Mouse (Mus musculus): ENCODE results near the gene Gm44502. TPM values are rescaled to one million over a fixed set of nuclear protein-coding genes. Genes with fewer than 3 reads are reported as not detected.

The Gm44502 gene
- polyA plus RNA-seq, 1 experiment from 2014 or later, result not detected

- H3K9ac ChIP-seq (replicated peaks; ENCODE audit: low read length), result no peak overlapping the region
- H3K4me3 ChIP-seq (ENCODE audit: low read depth, low read length), result no peak overlapping the region
- no peak overlapping the region for H3K27ac ChIP-seq (replicated peaks; ENCODE audit: low read depth, low read length)
- WGBS, result 36% methylated on average over 12 of the region's 12 CpGs
- ATAC-seq (replicated peaks; ENCODE audit: insufficient number of reproducible peaks, low FRiP score, low TSS enrichment, low read depth), result no peak
- no peaks in the 10 kb centered on the region for H3K4me1 ChIP-seq (ENCODE audit: control insufficient read depth, insufficient read depth, low read length)
- H3K27me3 ChIP-seq (ENCODE audit: control insufficient read depth, insufficient read depth, low read length), result no peaks in the 10 kb centered on the region
- no peaks in the 10 kb centered on the region for H3K36me3 ChIP-seq (replicated peaks; ENCODE audit: control insufficient read depth, insufficient read depth, low read depth, low read length)
- H3K4me2 ChIP-seq (ENCODE audit: low read depth, low read length), result no peak overlapping the region
- DNase-seq (ENCODE audit: low spot score), result no peak
- H3K9me3 ChIP-seq (replicated peaks; ENCODE audit: control insufficient read depth, low read length), result no peaks in the 10 kb centered on the region
Observed at GRCm38 (mm10) chr15:89387127-89387526, 42.4 kb downstream of the Gm44502 start.

- Histone ChIP-seq H3K4me1 (ENCODE audit: control insufficient read depth, insufficient read depth, low read length) (no peaks in the 10 kb centered on the region), H3K9ac (replicated peaks; ENCODE audit: low read length) (no peak within 1 kb of the TSS), H3K4me2 (ENCODE audit: low read depth, low read length) (no peak within 1 kb of the TSS), H3K36me3 (replicated peaks; ENCODE audit: control insufficient read depth, insufficient read depth, low read depth, low read length) (no peaks in the 10 kb centered on the region), H3K27me3 (ENCODE audit: control insufficient read depth, insufficient read depth, low read length) (peaks cover 5% of the 10 kb centered on the region), H3K27ac (replicated peaks; ENCODE audit: low read depth, low read length) (no peak within 1 kb of the TSS), H3K4me3 (ENCODE audit: low read depth, low read length) (no peak within 1 kb of the TSS), H3K9me3 (replicated peaks; ENCODE audit: control insufficient read depth, low read length) (no peaks in the 10 kb centered on the region)
- 84% methylated on average over 7 of the region's 7 CpGs for WGBS
- ATAC-seq (replicated peaks; ENCODE audit: insufficient number of reproducible peaks, low FRiP score, low TSS enrichment, low read depth) (no peak), DNase-seq (ENCODE audit: low spot score) (no peak)
Observed at GRCm38 (mm10) chr15:89384617-89385016, 44.9 kb downstream of the Gm44502 start, which contains the start of gene Klhdc7b. TSS of gene Klhdc7b (plus strand) at chr15:89384917.

- Histone ChIP-seq H3K9ac (replicated peaks; ENCODE audit: low read length) (no peak overlapping the region), H3K9me3 (replicated peaks; ENCODE audit: control insufficient read depth, low read length) (no peaks in the 10 kb centered on the region), H3K27me3 (ENCODE audit: control insufficient read depth, insufficient read depth, low read length) (peaks cover 35% of the 10 kb centered on the region), H3K4me2 (ENCODE audit: low read depth, low read length) (peak overlapping the region; percentile 49; the same call in 1 of the 2 replicates), H3K36me3 (replicated peaks; ENCODE audit: control insufficient read depth, insufficient read depth, low read depth, low read length) (no peaks in the 10 kb centered on the region), H3K27ac (replicated peaks; ENCODE audit: low read depth, low read length) (no peak overlapping the region), H3K4me3 (ENCODE audit: low read depth, low read length) (peak overlapping the region; percentile 30), H3K4me1 (ENCODE audit: control insufficient read depth, insufficient read depth, low read length) (peaks cover 4% of the 10 kb centered on the region; the same call in 1 of the 2 replicates)
- WGBS, result 16% methylated on average over 10 of the region's 10 CpGs
- no peak for ATAC-seq (replicated peaks; ENCODE audit: insufficient number of reproducible peaks, low FRiP score, low TSS enrichment, low read depth)
- no peak for DNase-seq (ENCODE audit: low spot score)
Observed at GRCm38 (mm10) chr15:89379429-89379828, 50.1 kb downstream of the Gm44502 start.

GRCm38 (mm10) chr15:89378831-89379401, 50.6 kb downstream of the Gm44502 start, which contains the start of gene Odf3b:
TSS of gene Odf3b (minus strand) at chr15:89379282.
- under 1% methylated on average over 29 of the region's 33 CpGs for WGBS
- Histone ChIP-seq H3K4me3 (ENCODE audit: low read depth, low read length) (peak within 1 kb of the TSS; percentile 30), H3K4me1 (ENCODE audit: control insufficient read depth, insufficient read depth, low read length) (peaks cover 4% of the 10 kb centered on the region; the same call in 1 of the 2 replicates), H3K27ac (replicated peaks; ENCODE audit: low read depth, low read length) (no peak within 1 kb of the TSS), H3K36me3 (replicated peaks; ENCODE audit: control insufficient read depth, insufficient read depth, low read depth, low read length) (no peaks in the 10 kb centered on the region), H3K9ac (replicated peaks; ENCODE audit: low read length) (no peak within 1 kb of the TSS; the same call in 1 of the 2 replicates), H3K27me3 (ENCODE audit: control insufficient read depth, insufficient read depth, low read length) (peaks cover 35% of the 10 kb centered on the region), H3K9me3 (replicated peaks; ENCODE audit: control insufficient read depth, low read length) (no peaks in the 10 kb centered on the region), H3K4me2 (ENCODE audit: low read depth, low read length) (peak within 1 kb of the TSS; percentile 49)
- ATAC-seq (replicated peaks; ENCODE audit: insufficient number of reproducible peaks, low FRiP score, low TSS enrichment, low read depth), result no peak
- DNase-seq (ENCODE audit: low spot score), result peak; percentile 33

- H3K4me1 ChIP-seq (ENCODE audit: control insufficient read depth, insufficient read depth, low read length), result peaks cover 4% of the 10 kb centered on the region; the same call in 1 of the 2 replicates
- H3K9ac ChIP-seq (replicated peaks; ENCODE audit: low read length), result no peak overlapping the region
- peak overlapping the region; percentile 49 for H3K4me2 ChIP-seq (ENCODE audit: low read depth, low read length)
- no peak overlapping the region for H3K27ac ChIP-seq (replicated peaks; ENCODE audit: low read depth, low read length)
- no peaks in the 10 kb centered on the region for H3K36me3 ChIP-seq (replicated peaks; ENCODE audit: control insufficient read depth, insufficient read depth, low read depth, low read length)
- H3K27me3 ChIP-seq (ENCODE audit: control insufficient read depth, insufficient read depth, low read length), result peaks cover 35% of the 10 kb centered on the region
- peak overlapping the region; percentile 30 for H3K4me3 ChIP-seq (ENCODE audit: low read depth, low read length)
- DNase-seq (ENCODE audit: low spot score) (no peak), ATAC-seq (replicated peaks; ENCODE audit: insufficient number of reproducible peaks, low FRiP score, low TSS enrichment, low read depth) (no peak)
- 12% methylated on average over 41 of the region's 46 CpGs for WGBS
- no peaks in the 10 kb centered on the region for H3K9me3 ChIP-seq (replicated peaks; ENCODE audit: control insufficient read depth, low read length)
Observed at GRCm38 (mm10) chr15:89377938-89378828, 51.3 kb downstream of the Gm44502 start.

GRCm38 (mm10) chr15:89377362-89377761, 52.1 kb downstream of the Gm44502 start:
- H3K9ac ChIP-seq (replicated peaks; ENCODE audit: low read length), result no peak overlapping the region
- DNase-seq (ENCODE audit: low spot score) (peak; percentile 12), ATAC-seq (replicated peaks; ENCODE audit: insufficient number of reproducible peaks, low FRiP score, low TSS enrichment, low read depth) (no peak)
- H3K4me3 ChIP-seq (ENCODE audit: low read depth, low read length), result no peak overlapping the region
- H3K4me1 ChIP-seq (ENCODE audit: control insufficient read depth, insufficient read depth, low read length), result peaks cover 4% of the 10 kb centered on the region; the same call in 1 of the 2 replicates
- H3K9me3 ChIP-seq (replicated peaks; ENCODE audit: control insufficient read depth, low read length), result no peaks in the 10 kb centered on the region
- no peaks in the 10 kb centered on the region for H3K36me3 ChIP-seq (replicated peaks; ENCODE audit: control insufficient read depth, insufficient read depth, low read depth, low read length)
- H3K27ac ChIP-seq (replicated peaks; ENCODE audit: low read depth, low read length), result no peak overlapping the region
- WGBS, result 1% methylated on average over 18 of the region's 18 CpGs
- H3K4me2 ChIP-seq (ENCODE audit: low read depth, low read length), result peak overlapping the region; percentile 16; the same call in 1 of the 2 replicates
- peaks cover 35% of the 10 kb centered on the region for H3K27me3 ChIP-seq (ENCODE audit: control insufficient read depth, insufficient read depth, low read length)

- Histone ChIP-seq H3K4me2 (ENCODE audit: low read depth, low read length) (peak within 1 kb of the TSS; percentile 16; the same call in 1 of the 2 replicates), H3K4me3 (ENCODE audit: low read depth, low read length) (no peak within 1 kb of the TSS), H3K4me1 (ENCODE audit: control insufficient read depth, insufficient read depth, low read length) (peaks cover 4% of the 10 kb centered on the region; the same call in 1 of the 2 replicates), H3K27me3 (ENCODE audit: control insufficient read depth, insufficient read depth, low read length) (peaks cover 35% of the 10 kb centered on the region), H3K27ac (replicated peaks; ENCODE audit: low read depth, low read length) (no peak within 1 kb of the TSS), H3K36me3 (replicated peaks; ENCODE audit: control insufficient read depth, insufficient read depth, low read depth, low read length) (peaks cover 2% of the 10 kb centered on the region; the same call in 1 of the 2 replicates), H3K9ac (replicated peaks; ENCODE audit: low read length) (no peak within 1 kb of the TSS), H3K9me3 (replicated peaks; ENCODE audit: control insufficient read depth, low read length) (no peaks in the 10 kb centered on the region)
- 14% methylated on average over 16 of the region's 16 CpGs for WGBS
- peak; percentile 3 for DNase-seq (ENCODE audit: low spot score)
- no peak for ATAC-seq (replicated peaks; ENCODE audit: insufficient number of reproducible peaks, low FRiP score, low TSS enrichment, low read depth)
Observed at GRCm38 (mm10) chr15:89376957-89377356, 52.5 kb downstream of the Gm44502 start, which contains the start of gene Tymp. TSS of gene Tymp (minus strand) at chr15:89377039.

Data from embryonic facial prominence, embryonic 11.5 days (tissue).